ENCODE assay signal across 12 mouse cellular contexts in genomic region chr13:60126338-60126737, GRCm38 (mm10). TPM values are rescaled to one million over a fixed set of nuclear protein-coding genes. Genes with fewer than 3 reads are reported as not detected.
DNase-seq lines count a peak whose midpoint lies in the region; ATAC-seq and TF ChIP-seq lines count a peak whose summit lies in the region.
"Had no signal": no experiment of that assay in that cellular context is flagged by ENCODE, and none has a peak within 500 bp of the region (broad histone marks: within the 10 kb centered on the region; RNA-seq: fewer than 3 reads in every experiment).

No protein-coding gene starts in this region.

- no peak for TF ChIP-seq CTCF in hindbrain, postnatal 0 days (IDR thresholded peaks at IDR 0.05; ENCODE audit: low read depth)

- H3K9ac ChIP-seq in heart, embryonic 12.5 days, result no peak overlapping the region
- no peak overlapping the region for H3K9ac ChIP-seq in forebrain, embryonic 13.5 days
- H3K9ac ChIP-seq in hindbrain, postnatal 0 days (replicated peaks; ENCODE audit: low read length), result no peak overlapping the region
- no peak overlapping the region for H3K9ac ChIP-seq in midbrain, embryonic 16.5 days (ENCODE audit: low read depth, low read length)

- intact Hi-C loops in heart, postnatal 10 days (cut with DNase I), result no loop called here

- H3K9me3 ChIP-seq in heart, embryonic 12.5 days (replicated peaks), result no peaks in the 10 kb centered on the region
- H3K9me3 ChIP-seq in forebrain, embryonic 13.5 days (replicated peaks), result no peaks in the 10 kb centered on the region
- no peaks in the 10 kb centered on the region for H3K9me3 ChIP-seq in hindbrain, postnatal 0 days (ENCODE audit: low read length)
- no peaks in the 10 kb centered on the region for H3K9me3 ChIP-seq in midbrain, embryonic 16.5 days (replicated peaks; ENCODE audit: control insufficient read depth, low read length, poor library complexity, severe bottlenecking)

- H3K27me3 ChIP-seq in heart, embryonic 12.5 days (replicated peaks), result no peaks in the 10 kb centered on the region
- peaks cover 13% of the 10 kb centered on the region for H3K27me3 ChIP-seq in forebrain, embryonic 13.5 days
- no peaks in the 10 kb centered on the region for H3K27me3 ChIP-seq in hindbrain, postnatal 0 days (ENCODE audit: insufficient read depth, low read length)
- H3K27me3 ChIP-seq in midbrain, embryonic 16.5 days (ENCODE audit: control insufficient read depth, insufficient read depth, low read depth, low read length), result no peaks in the 10 kb centered on the region; the same call in 1 of the 2 replicates

- H3K4me3 ChIP-seq in heart, embryonic 12.5 days, result no peak overlapping the region
- H3K4me3 ChIP-seq in forebrain, embryonic 13.5 days, result no peak overlapping the region
- no peak overlapping the region for H3K4me3 ChIP-seq in hindbrain, postnatal 0 days (ENCODE audit: low read length)
- H3K4me3 ChIP-seq in midbrain, embryonic 16.5 days (ENCODE audit: low read depth, low read length), result no peak overlapping the region

- H3K36me3 ChIP-seq in heart, embryonic 12.5 days, result no peaks in the 10 kb centered on the region
- no peaks in the 10 kb centered on the region for H3K36me3 ChIP-seq in forebrain, embryonic 13.5 days (ENCODE audit: poor library complexity, severe bottlenecking)
- H3K36me3 ChIP-seq in hindbrain, postnatal 0 days (ENCODE audit: insufficient read depth, low read length), result no peaks in the 10 kb centered on the region
- no peaks in the 10 kb centered on the region for H3K36me3 ChIP-seq in midbrain, embryonic 16.5 days (ENCODE audit: control insufficient read depth, insufficient read depth, low read length)

- no peak overlapping the region for H3K27ac ChIP-seq in heart, embryonic 12.5 days (ENCODE audit: poor library complexity, severe bottlenecking)
- peak overlapping the region; percentile 80 for H3K27ac ChIP-seq in forebrain, embryonic 13.5 days
- no peak overlapping the region for H3K27ac ChIP-seq in hindbrain, postnatal 0 days
- no peak overlapping the region for H3K27ac ChIP-seq in midbrain, embryonic 16.5 days (ENCODE audit: low read length)

- H3K4me1 ChIP-seq in heart, embryonic 12.5 days (replicated peaks), result peaks cover 17% of the 10 kb centered on the region
- peaks cover 61% of the 10 kb centered on the region for H3K4me1 ChIP-seq in forebrain, embryonic 13.5 days
- H3K4me1 ChIP-seq in hindbrain, postnatal 0 days (ENCODE audit: insufficient read depth, low read length), result peaks cover 12% of the 10 kb centered on the region
- H3K4me1 ChIP-seq in midbrain, embryonic 16.5 days (ENCODE audit: control insufficient read depth, insufficient read depth, low read length), result peaks cover 13% of the 10 kb centered on the region

- 65% methylated on average over 19 of the region's 19 CpGs for WGBS in heart, embryonic 12.5 days
- 52% methylated on average over 19 of the region's 19 CpGs for WGBS in forebrain, embryonic 13.5 days
- 34% methylated on average over 19 of the region's 19 CpGs for WGBS in hindbrain, postnatal 0 days
- WGBS in midbrain, embryonic 16.5 days, result 52% methylated on average over 19 of the region's 19 CpGs

- ATAC-seq in heart, embryonic 12.5 days (ENCODE audit: insufficient number of reproducible peaks, low FRiP score), result no peak
- ATAC-seq in forebrain, embryonic 13.5 days, result no peak
- ATAC-seq in hindbrain, postnatal 0 days, result no peak
- peak; percentile 65; the same call in 1 of the 2 replicates for ATAC-seq in midbrain, embryonic 16.5 days

- no peak for DNase-seq in heart, postnatal 10 days
- no peak for DNase-seq in hindbrain, postnatal 0 days (ENCODE audit: low spot score)
- no peak for DNase-seq in left cerebral cortex, adult 18-20 months (ENCODE audit: low spot score in 2 of 2)
- DNase-seq in right cerebral cortex, postnatal 25 days, result no peak
- no peak for DNase-seq in layer of hippocampus, adult 8-10 months (ENCODE audit: low spot score in 2 of 2)
- DNase-seq: cerebellum, adult 8-10 months; kidney, adult 11 months; layer of hippocampus, adult 9-11 months; lung, postnatal 14 days had no signal

- peak overlapping the region; percentile 32; the same call in 1 of the 2 replicates for H3K4me2 ChIP-seq in heart, embryonic 12.5 days
- H3K4me2 ChIP-seq in forebrain, embryonic 13.5 days, result peak overlapping the region; percentile 47
- H3K4me2 ChIP-seq in hindbrain, postnatal 0 days (ENCODE audit: low read depth, low read length), result peak overlapping the region; percentile 41
- peak overlapping the region; percentile 48 for H3K4me2 ChIP-seq in midbrain, embryonic 16.5 days (ENCODE audit: low read length)

RNA-seq across cellular contexts. Expression of gene Gas1, which starts 50.8 kb away (rescaled TPM):
- 55.2 and 56.6 TPM in 2 replicates for polyA plus RNA-seq in heart, embryonic 12.5 days (2016; fragmentation: Nextera tagmentation; extraction: Ambion mirVana)
- 10 to 100 TPM; 70.2 to 80.5 TPM for total RNA-seq in heart, postnatal 10 days (2021)
- 47.8 and 51.6 TPM in 2 replicates for polyA plus RNA-seq in forebrain, embryonic 13.5 days (2015; fragmentation: Nextera tagmentation; extraction: Ambion mirVana)
- total RNA-seq in hindbrain, postnatal 0 days (2014; rRNA removed), result 60.3 and 81.2 TPM in 2 replicates
- 16.5 and 17.3 TPM in 2 replicates for polyA plus RNA-seq in hindbrain, postnatal 0 days (2015; fragmentation: Nextera tagmentation; extraction: Ambion mirVana)
- polyA plus RNA-seq in midbrain, embryonic 16.5 days (2015; fragmentation: Nextera tagmentation; extraction: Ambion mirVana), result 9.2 and 10.1 TPM in 2 replicates
- total RNA-seq in left cerebral cortex, adult 18-20 months (2021), result 1 to 10 TPM; 7.2 to 9.5 TPM
- 1 to 10 TPM; 7.3 to 9.0 (median 8.2) TPM for total RNA-seq in layer of hippocampus, adult 8-10 months (2022)
